Mouse (Mus musculus): ENCODE results near the gene Kpna7. TPM values are rescaled to one million over a fixed set of nuclear protein-coding genes. Genes with fewer than 3 reads are reported as not detected.

Kpna7 gene
- polyA plus RNA-seq, 1 experiment from 2014 or later = not detected

DNA sequence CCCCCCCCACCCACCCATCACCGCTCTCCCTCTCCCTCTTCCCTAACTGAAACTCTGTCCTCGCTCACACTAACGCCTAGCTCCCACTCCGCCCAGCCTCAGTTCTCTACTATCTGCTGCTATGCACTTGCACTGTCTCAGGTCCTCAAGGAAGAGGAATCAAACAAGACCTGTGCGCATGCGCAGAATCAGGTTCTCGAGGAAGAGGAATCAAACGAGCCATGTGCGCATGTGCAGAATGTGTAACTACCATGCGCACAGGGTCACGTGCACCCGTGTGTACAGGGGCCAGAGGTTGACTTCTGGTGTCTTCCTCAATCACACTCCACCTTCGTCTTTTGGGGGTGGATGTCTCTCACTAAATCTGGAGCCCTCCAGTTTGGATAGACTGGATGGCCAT, 96.3 kb downstream of the Kpna7 start:
- no peak overlapping the region for H3K27ac ChIP-seq (replicated peaks)
- WGBS = 83% methylated on average over 13 of the region's 13 CpGs
- ATAC-seq (ENCODE audit: insufficient number of reproducible peaks, low FRiP score, low TSS enrichment, low read depth) = no peak
- H3K4me2 ChIP-seq (replicated peaks) = no peak overlapping the region
- H3K4me3 ChIP-seq (replicated peaks) = no peak overlapping the region
- H3K36me3 ChIP-seq = no peaks in the 10 kb centered on the region
- H3K9ac ChIP-seq = no peak overlapping the region
- H3K27me3 ChIP-seq = no peaks in the 10 kb centered on the region
- no peaks in the 10 kb centered on the region for H3K4me1 ChIP-seq
- H3K9me3 ChIP-seq (replicated peaks) = no peaks in the 10 kb centered on the region

DNA sequence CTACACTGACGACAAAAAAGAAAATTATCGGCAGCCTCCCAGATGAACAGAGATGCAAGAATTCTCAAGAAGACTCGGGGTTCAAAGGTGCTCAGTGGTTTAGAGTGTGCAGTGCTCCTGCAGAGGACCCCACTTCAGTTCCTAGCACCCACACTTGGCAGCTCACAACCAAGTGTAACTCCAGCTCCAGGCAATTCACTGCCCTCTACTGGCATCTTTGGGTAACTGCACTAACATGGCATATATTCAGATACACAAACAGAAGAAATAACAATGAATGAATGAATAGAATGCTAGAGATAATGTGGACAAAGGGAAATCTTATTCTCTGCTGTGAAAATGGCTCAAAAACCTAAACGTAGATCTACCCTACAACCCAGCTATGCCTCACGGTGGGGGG, 99.0 kb downstream of the Kpna7 start:
- Histone ChIP-seq H3K4me1 (no peaks in the 10 kb centered on the region), H3K9me3 (replicated peaks) (no peaks in the 10 kb centered on the region), H3K9ac (no peak overlapping the region), H3K27me3 (no peaks in the 10 kb centered on the region), H3K4me2 (replicated peaks) (no peak overlapping the region), H3K36me3 (no peaks in the 10 kb centered on the region), H3K27ac (replicated peaks) (no peak overlapping the region), H3K4me3 (replicated peaks) (no peak overlapping the region)
- WGBS = 93% methylated on average over 5 of the region's 5 CpGs
- ATAC-seq (ENCODE audit: insufficient number of reproducible peaks, low FRiP score, low TSS enrichment, low read depth) = no peak

DNA sequence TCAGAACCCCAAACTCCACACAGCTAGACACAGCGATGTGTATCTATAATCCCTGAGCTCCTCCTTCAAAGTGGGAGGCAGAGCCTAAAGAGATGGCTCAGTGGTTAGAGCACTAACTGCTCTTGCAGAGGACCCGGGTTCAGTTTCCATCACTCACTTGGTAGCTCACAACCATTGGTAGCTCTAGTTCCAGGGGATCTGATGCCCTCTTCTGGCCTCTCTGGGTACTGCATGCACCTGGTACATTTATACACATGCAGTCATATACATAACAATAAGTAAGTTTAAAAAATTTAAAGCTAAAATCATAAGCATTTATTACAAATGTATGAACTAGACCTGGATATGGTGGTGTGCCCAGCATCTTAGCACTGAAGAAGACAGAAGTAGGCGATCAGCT, 100.6 kb downstream of the Kpna7 start:
- 95% methylated on average over 3 of the region's 3 CpGs for WGBS
- ATAC-seq (ENCODE audit: insufficient number of reproducible peaks, low FRiP score, low TSS enrichment, low read depth) = no peak

DNA sequence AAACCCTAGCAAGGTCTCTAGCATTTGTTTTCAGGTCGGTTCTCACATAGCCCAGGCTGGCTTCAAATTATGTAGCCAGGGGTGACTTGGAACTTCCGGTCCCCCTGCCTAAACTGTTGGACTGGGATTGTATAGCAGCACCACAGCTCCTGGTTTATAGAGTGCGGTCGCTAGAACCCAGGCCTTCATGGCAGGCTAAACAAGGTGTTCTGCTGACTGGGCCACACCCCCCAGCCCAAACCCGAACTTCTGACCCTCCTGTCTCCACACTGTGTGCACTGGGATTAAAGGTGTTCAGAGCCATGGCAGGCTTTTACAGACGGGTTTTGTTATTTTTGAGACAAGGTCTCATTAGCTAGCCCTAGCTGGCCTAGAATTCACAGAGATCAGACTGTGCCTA, 104.7 kb downstream of the Kpna7 start:
- H3K9ac ChIP-seq = no peak overlapping the region
- no peaks in the 10 kb centered on the region for H3K27me3 ChIP-seq
- no peaks in the 10 kb centered on the region for H3K9me3 ChIP-seq (replicated peaks)
- H3K4me3 ChIP-seq (replicated peaks) = no peak overlapping the region
- no peaks in the 10 kb centered on the region for H3K4me1 ChIP-seq
- 67% methylated on average over 6 of the region's 6 CpGs for WGBS
- H3K4me2 ChIP-seq (replicated peaks) = no peak overlapping the region
- 0 out of 2 replicates have a peak, but pooled peaks have one; percentile 16 for ATAC-seq (ENCODE audit: insufficient number of reproducible peaks, low FRiP score, low TSS enrichment, low read depth)
- H3K36me3 ChIP-seq = no peaks in the 10 kb centered on the region
- H3K27ac ChIP-seq (replicated peaks) = 0 out of 2 replicates have a peak overlapping the region, but pooled peaks have one; percentile 17

More for the DNA sequence above, 100.6 kb downstream of the Kpna7 start:
- no peaks in the 10 kb centered on the region for H3K9me3 ChIP-seq (replicated peaks)
- no peaks in the 10 kb centered on the region for H3K36me3 ChIP-seq
- H3K9ac ChIP-seq = no peak overlapping the region
- no peak overlapping the region for H3K27ac ChIP-seq (replicated peaks)
- no peaks in the 10 kb centered on the region for H3K4me1 ChIP-seq
- H3K27me3 ChIP-seq = no peaks in the 10 kb centered on the region
- no peak overlapping the region for H3K4me3 ChIP-seq (replicated peaks)
- no peak overlapping the region for H3K4me2 ChIP-seq (replicated peaks)

DNA sequence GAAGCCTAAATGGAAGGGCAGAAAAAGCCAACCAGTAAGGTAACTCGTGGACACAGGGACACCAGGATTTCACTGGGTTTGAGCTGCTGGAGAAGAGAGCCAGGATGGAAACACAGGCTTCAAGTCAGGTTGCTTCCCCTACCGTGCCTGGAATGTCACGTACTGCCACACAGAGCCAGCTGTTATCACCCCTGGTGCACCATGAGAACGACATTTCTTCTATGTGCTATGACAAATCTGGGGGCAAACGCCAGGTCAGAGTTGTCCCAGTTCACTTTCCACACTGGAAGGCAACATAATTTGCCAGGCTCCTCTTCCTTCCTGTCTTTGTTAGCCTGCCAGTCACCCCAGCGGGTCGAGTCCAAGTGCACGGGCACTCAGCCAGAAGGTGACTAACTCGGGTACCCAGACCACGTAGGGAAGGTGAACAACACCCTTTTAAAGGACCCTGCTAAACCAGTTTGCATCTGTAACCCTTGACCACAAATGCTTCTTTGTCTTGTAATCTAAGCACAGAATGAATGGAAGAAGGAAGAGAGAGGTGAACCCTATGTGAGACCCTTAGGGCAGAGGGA, 105.2 kb downstream of the Kpna7 start:
- no peaks in the 10 kb centered on the region for H3K36me3 ChIP-seq
- no peak overlapping the region for H3K9ac ChIP-seq
- no peaks in the 10 kb centered on the region for H3K4me1 ChIP-seq
- no peaks in the 10 kb centered on the region for H3K27me3 ChIP-seq
- no peak overlapping the region for H3K4me2 ChIP-seq (replicated peaks)
- ATAC-seq (ENCODE audit: insufficient number of reproducible peaks, low FRiP score, low TSS enrichment, low read depth) = no peak
- no peaks in the 10 kb centered on the region for H3K9me3 ChIP-seq (replicated peaks)
- no peak overlapping the region for H3K4me3 ChIP-seq (replicated peaks)
- 63% methylated on average over 10 of the region's 10 CpGs for WGBS
- 0 out of 2 replicates have a peak overlapping the region, but pooled peaks have one; percentile 17 for H3K27ac ChIP-seq (replicated peaks)

DNA sequence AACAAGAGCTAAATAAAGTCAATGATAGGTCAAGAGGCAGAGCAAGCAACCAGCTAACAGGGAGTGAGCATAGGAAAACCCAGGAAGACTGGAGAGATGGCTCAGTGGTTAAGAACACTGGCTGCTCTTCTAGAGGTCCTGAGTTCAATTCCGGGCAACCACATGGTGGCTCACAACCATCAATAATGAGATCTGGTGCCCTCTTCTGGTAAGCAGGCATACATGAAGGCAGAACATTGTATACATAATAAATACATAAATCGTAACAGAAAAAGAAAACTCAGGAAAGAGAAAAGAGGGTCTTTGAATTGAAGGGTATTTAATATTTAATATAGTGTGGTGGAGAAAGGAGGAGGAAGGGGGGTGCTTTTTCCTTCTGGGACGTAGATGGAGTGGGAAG, 112.6 kb downstream of the Kpna7 start:
- peaks cover 5% of the 10 kb centered on the region; the same call in 1 of the 2 replicates for H3K4me1 ChIP-seq
- no peaks in the 10 kb centered on the region for H3K9me3 ChIP-seq (replicated peaks)
- H3K36me3 ChIP-seq = no peaks in the 10 kb centered on the region
- H3K27me3 ChIP-seq = no peaks in the 10 kb centered on the region
- no peak overlapping the region for H3K9ac ChIP-seq
- H3K4me3 ChIP-seq (replicated peaks) = no peak overlapping the region
- H3K4me2 ChIP-seq (replicated peaks) = no peak overlapping the region
- no peak overlapping the region for H3K27ac ChIP-seq (replicated peaks)
- no peak for ATAC-seq (ENCODE audit: insufficient number of reproducible peaks, low FRiP score, low TSS enrichment, low read depth)
- WGBS = 85% methylated on average over 3 of the region's 3 CpGs

DNA sequence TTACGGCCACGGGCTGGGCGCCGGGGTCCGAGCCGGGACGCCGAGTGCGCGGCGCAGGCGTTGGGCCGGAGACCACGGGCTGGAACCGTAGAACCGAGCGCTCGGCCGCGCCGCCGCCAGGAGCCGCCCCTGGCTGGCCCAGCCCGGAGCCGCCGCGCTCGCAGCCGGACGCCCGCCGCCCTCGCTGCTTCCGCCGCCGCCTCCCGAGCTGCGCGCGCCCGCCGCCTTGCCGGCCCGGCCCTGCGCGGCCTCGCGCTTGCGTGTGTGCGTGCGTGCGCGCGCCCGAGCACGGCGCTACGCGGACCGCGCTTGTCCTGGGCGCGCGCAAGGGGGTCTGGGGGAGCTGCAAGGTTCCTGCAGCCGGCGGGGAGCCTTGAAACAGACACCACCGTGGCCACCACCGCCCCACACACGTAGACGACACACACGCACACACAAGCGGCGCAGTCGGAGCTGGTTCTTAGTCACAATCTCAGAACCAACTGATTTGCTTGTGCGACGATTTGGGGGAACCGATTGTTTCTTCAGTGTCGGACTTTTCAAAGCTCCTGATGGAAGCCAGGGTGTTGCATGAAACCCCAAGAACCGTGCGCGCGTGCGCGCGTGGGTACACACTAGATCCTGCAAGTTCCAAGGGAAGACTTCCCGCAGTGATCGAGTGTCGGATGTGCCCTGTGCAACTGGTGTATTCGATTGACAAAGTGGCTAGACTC, 118.0 kb downstream of the Kpna7 start, which contains the start of gene Smurf1:
Smurf1 (minus strand) TSS at position 209 of the 713 bp plus-strand sequence.
- Histone ChIP-seq H3K9me3 (replicated peaks) (no peaks in the 10 kb centered on the region), H3K4me2 (replicated peaks) (peak within 1 kb of the TSS; percentile 58)
- under 1% methylated on average over 89 of the region's 89 CpGs for whole genome bisulfite sequencing

DNA sequence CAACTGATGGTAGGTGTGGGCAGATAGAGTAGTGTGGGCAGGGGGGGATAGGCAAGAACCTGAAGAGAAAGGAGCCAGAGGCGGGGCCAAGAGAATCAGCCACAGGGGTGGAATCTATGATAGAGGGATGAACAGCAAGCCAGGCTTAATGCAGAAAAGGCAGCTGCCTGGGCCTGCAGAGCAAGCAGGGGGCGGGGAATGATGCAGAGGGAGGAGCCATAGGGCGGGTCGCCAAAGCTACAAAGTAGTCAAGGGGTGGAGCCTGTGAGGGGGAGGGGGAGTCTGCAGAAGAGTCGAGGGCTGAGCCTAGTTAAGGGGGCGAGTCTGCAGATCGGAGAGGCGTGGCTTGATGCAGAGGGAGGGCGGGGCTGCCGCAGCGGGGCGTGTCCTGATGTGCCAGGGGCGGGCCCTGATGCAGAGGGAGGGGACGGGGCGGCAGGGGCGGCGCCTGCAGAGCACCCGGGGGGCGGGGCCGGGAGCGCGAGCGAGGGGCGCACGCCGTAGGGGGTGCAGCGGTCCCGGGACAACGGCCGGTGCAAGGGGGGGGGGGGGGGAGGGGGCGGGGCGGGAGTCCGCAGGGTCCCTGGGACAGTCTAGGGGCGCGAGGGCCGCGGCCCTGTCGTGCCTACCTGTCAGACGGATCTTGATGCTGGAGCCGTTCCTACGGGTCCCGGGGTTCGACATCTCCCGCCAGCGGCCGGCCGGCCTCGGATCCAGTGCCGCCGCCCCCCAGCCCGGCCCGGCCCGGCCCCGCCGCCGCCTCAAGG, 118.8 kb downstream of the Kpna7 start:
- Histone ChIP-seq H3K4me1 (peaks cover 32% of the 10 kb centered on the region), H3K4me2 (replicated peaks) (peak overlapping the region; percentile 58), H3K36me3 (no peaks in the 10 kb centered on the region), H3K9ac (peak overlapping the region; percentile 97), H3K4me3 (replicated peaks) (peak overlapping the region; percentile 92), H3K27me3 (no peaks in the 10 kb centered on the region), H3K27ac (replicated peaks) (peak overlapping the region; percentile 95), H3K9me3 (replicated peaks) (no peaks in the 10 kb centered on the region)
- peak; percentile 82 for ATAC-seq (ENCODE audit: insufficient number of reproducible peaks, low FRiP score, low TSS enrichment, low read depth)
- under 1% methylated on average over 26 of the region's 56 CpGs for WGBS

More for the DNA sequence above, 118.0 kb downstream of the Kpna7 start, which contains the start of gene Smurf1:
- no peaks in the 10 kb centered on the region for H3K27me3 ChIP-seq
- H3K4me3 ChIP-seq (replicated peaks) = peak within 1 kb of the TSS; percentile 92
- H3K36me3 ChIP-seq = no peaks in the 10 kb centered on the region
- peak within 1 kb of the TSS; percentile 95 for H3K27ac ChIP-seq (replicated peaks)
- H3K9ac ChIP-seq = peak within 1 kb of the TSS; percentile 97
- ATAC-seq (ENCODE audit: insufficient number of reproducible peaks, low FRiP score, low TSS enrichment, low read depth) = peak; percentile 79
- H3K4me1 ChIP-seq = peaks cover 32% of the 10 kb centered on the region

DNA sequence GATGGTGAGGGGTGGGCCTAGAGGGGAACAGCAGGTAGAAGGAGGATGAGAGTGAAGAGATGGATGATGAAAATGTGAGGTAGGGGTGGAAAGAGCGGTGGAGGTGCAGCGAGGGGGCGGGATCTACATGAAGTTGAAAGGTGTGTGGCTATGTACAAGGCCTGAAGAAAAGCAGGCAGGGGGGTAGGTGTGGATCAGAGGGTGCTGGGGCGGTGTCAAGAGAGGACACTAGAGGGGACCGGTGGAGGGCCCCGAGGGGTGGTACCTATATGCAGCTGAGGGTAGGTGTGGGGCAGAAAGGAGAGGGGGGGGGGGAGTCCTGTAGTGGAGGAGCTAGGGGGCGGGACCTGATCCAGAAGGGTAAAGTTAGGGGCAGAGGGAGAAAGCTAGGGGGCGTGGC, 119.4 kb downstream of the Kpna7 start:
- Histone ChIP-seq H3K27me3 (no peaks in the 10 kb centered on the region), H3K9ac (no peak overlapping the region), H3K36me3 (no peaks in the 10 kb centered on the region), H3K4me2 (replicated peaks) (peak overlapping the region; percentile 58), H3K4me1 (peaks cover 32% of the 10 kb centered on the region), H3K4me3 (replicated peaks) (peak overlapping the region; percentile 92), H3K9me3 (replicated peaks) (no peaks in the 10 kb centered on the region), H3K27ac (replicated peaks) (peak overlapping the region; percentile 95)
- peak; percentile 32 for ATAC-seq (ENCODE audit: insufficient number of reproducible peaks, low FRiP score, low TSS enrichment, low read depth)
- whole genome bisulfite sequencing = 29% methylated on average over 6 of the region's 8 CpGs

DNA sequence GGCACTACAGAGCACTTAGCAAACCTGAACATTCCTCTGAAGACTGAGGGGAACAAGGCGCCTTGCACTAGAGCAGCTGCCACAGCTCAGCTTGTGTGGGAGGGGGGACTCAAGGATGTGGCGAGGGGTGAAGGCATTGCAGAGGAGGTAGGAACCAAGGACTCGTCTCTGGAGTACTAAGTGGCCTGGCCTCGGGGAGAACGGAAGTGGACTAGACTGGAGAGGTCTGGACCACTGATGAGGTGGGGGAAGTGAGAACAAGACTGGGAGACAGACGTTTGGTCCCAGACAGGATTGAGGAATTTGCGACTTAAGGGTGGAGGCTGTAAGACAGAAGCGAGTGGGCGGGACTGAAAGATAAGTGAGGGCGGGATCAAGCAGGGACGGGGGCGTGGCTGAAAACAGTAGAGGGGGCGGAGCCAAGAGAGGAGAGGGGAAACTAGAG, 120.0 kb downstream of the Kpna7 start:
- 0 out of 2 replicates have a peak overlapping the region, but pooled peaks have one; percentile 23 for H3K9ac ChIP-seq
- ATAC-seq (ENCODE audit: insufficient number of reproducible peaks, low FRiP score, low TSS enrichment, low read depth) = no peak
- peak overlapping the region; percentile 84 for H3K27ac ChIP-seq (replicated peaks)
- 7% methylated on average over 13 of the region's 13 CpGs for WGBS
- H3K4me3 ChIP-seq (replicated peaks) = peak overlapping the region; percentile 29
- no peaks in the 10 kb centered on the region for H3K27me3 ChIP-seq
- peak overlapping the region; percentile 58 for H3K4me2 ChIP-seq (replicated peaks)
- peaks cover 38% of the 10 kb centered on the region for H3K4me1 ChIP-seq
- no peaks in the 10 kb centered on the region for H3K9me3 ChIP-seq (replicated peaks)
- H3K36me3 ChIP-seq = no peaks in the 10 kb centered on the region

DNA sequence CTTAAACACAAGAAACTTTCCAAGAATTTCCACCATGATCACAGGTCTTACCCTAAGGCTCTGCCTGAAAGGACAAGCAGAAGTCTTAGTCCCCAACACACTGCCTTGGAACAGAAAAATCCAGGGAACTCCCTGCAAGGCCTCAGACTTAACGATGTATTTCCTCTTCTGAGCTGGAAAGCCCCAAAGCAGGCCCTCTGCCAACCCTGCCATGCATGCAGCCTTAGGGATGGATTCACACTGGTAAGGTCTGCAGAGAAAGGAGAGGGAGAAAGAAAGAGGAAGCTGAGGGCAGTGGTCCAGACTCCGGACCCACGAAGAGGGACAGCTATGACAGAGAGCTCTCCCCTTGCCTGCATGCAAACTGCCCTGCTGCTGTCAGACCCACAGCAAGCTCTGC, 120.4 kb downstream of the Kpna7 start:
- 29% methylated on average over 3 of the region's 3 CpGs for WGBS
- H3K9me3 ChIP-seq (replicated peaks) = no peaks in the 10 kb centered on the region
- H3K36me3 ChIP-seq = no peaks in the 10 kb centered on the region
- 0 out of 2 replicates have a peak overlapping the region, but pooled peaks have one; percentile 23 for H3K9ac ChIP-seq
- peaks cover 41% of the 10 kb centered on the region for H3K4me1 ChIP-seq
- H3K4me2 ChIP-seq (replicated peaks) = peak overlapping the region; percentile 58
- H3K27me3 ChIP-seq = no peaks in the 10 kb centered on the region
- H3K27ac ChIP-seq (replicated peaks) = peak overlapping the region; percentile 84
- no peak for ATAC-seq (ENCODE audit: insufficient number of reproducible peaks, low FRiP score, low TSS enrichment, low read depth)
- peak overlapping the region; percentile 29 for H3K4me3 ChIP-seq (replicated peaks)

Data from embryonic facial prominence, embryonic 15.5 days (tissue).